Mouse (Mus musculus) neural tube, embryonic 11.5 days (tissue): ENCODE data around the gene Ncoa4. TPM values are rescaled to one million over a fixed set of nuclear protein-coding genes. Genes with fewer than 3 reads are reported as not detected.
"Not testable (repeated sequence)": the region's sequence is repeated elsewhere in the genome, so short reads cannot be mapped to it uniquely, and the experiment has no call there.

Experiments
- ATAC-seq: fragments of 200-750 bp; cut with Nextera tagmentation; 2 replicates; pipeline ENCODE4 v1.8.0; 2017; ENCODE audit warnings: moderate number of reproducible peaks, mild to moderate bottlenecking, moderate TSS enrichment, moderate library complexity; ENCODE audit not compliant: insufficient read depth, low FRiP score, low TSS enrichment
- DNase-seq: peaks from one replicate; pipeline ENCODE4 v3.0.0-alpha.2; 2015; ENCODE audit warnings: low spot score
- H3K27ac ChIP-seq: fragments of 300-500 bp; sonication (generic); 2 replicates; pipeline ENCODE4 v1.5.1; 2014; ENCODE audit warnings: low read depth, mild to moderate bottlenecking, low read length
- H3K27me3 ChIP-seq: fragments of 300-500 bp; sonication (generic); 2 replicates; pipeline ENCODE4 v1.6.1; 2014; ENCODE audit warnings: mild to moderate bottlenecking, low read length, mixed read lengths; ENCODE audit not compliant: control insufficient read depth, insufficient read depth
- H3K36me3 ChIP-seq: fragments of 300-500 bp; sonication (generic); 2 replicates; pipeline ENCODE4 v1.6.1; 2014; ENCODE audit warnings: mild to moderate bottlenecking, low read length, moderate library complexity, mixed read lengths; ENCODE audit not compliant: control insufficient read depth, insufficient read depth
- H3K4me1 ChIP-seq: fragments of 300-500 bp; sonication (generic); 2 replicates; pipeline ENCODE4 v1.6.1; 2014; ENCODE audit warnings: low read length, mixed read lengths; ENCODE audit not compliant: control insufficient read depth, insufficient read depth
- H3K4me2 ChIP-seq: fragments of 300-500 bp; sonication (generic); 2 replicates; pipeline ENCODE4 v1.6.1; 2014; ENCODE audit warnings: low read depth, mild to moderate bottlenecking, moderate library complexity
- H3K4me3 ChIP-seq: fragments of 300-500 bp; sonication (generic); 2 replicates; pipeline ENCODE4 v1.5.1; 2014; ENCODE audit warnings: low read depth, low read length
- H3K9ac ChIP-seq: fragments of 300-500 bp; sonication (generic); 2 replicates; pipeline ENCODE4 v1.6.1; 2014; ENCODE audit warnings: mild to moderate bottlenecking, low read length
- H3K9me3 ChIP-seq: fragments of 300-500 bp; sonication (generic); 2 replicates; pipeline ENCODE4 v1.6.1; 2016; ENCODE audit warnings: low read length; ENCODE audit not compliant: control insufficient read depth
- WGBS: fragments of 180-500 bp; shearing (Covaris S2); extraction: QIAGEN DNeasy Blood & Tissue Kit; methylation state at CpG from one replicate; pipeline ENCODE4 v1.1.7; 2014; 5-methylcytosine and 5-hydroxymethylcytosine counted together
- polyA plus RNA-seq: library from polyadenylated mRNA; unstranded; fragments of >200 nt; fragmentation: Nextera tagmentation; extraction: Ambion mirVana; gene quantifications from 2 replicates; pipeline ENCODE4 v1.2.1, GENCODE M21; 2014

Gene Ncoa4
- polyA plus RNA-seq, 1 experiment from 2014 or later = 106 TPM

DNA sequence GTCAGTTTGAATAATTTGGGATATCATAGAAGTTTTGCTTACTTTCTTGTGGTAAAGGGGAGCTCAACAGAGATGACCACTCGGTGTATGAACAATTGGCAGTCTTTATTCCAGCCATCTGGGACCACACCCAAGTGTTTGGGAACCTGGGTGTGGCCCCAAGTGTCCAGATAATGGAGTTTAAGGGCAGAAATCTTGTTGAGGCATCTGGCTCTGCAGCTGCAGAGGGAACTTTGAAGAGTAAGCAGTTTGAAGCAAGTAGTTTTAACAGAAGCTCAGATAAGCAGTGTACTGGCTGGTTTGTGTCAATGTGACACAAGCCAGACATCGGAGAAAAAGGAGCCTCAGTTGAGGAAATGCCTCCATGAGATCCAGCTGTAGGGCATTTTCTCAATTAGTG is 25.4 kb upstream of the Ncoa4 start:
- WGBS = 78% methylated on average over 2 of the region's 2 CpGs
- no peak for DNase-seq
- H3K9ac ChIP-seq = no peak overlapping the region
- H3K27me3 ChIP-seq = no peaks in the 10 kb centered on the region
- no peaks in the 10 kb centered on the region for H3K9me3 ChIP-seq
- ATAC-seq = no peak
- no peaks in the 10 kb centered on the region for H3K4me1 ChIP-seq
- H3K27ac ChIP-seq = no peak overlapping the region
- no peaks in the 10 kb centered on the region for H3K36me3 ChIP-seq
- H3K4me2 ChIP-seq = no peak overlapping the region
- H3K4me3 ChIP-seq = no peak overlapping the region

DNA sequence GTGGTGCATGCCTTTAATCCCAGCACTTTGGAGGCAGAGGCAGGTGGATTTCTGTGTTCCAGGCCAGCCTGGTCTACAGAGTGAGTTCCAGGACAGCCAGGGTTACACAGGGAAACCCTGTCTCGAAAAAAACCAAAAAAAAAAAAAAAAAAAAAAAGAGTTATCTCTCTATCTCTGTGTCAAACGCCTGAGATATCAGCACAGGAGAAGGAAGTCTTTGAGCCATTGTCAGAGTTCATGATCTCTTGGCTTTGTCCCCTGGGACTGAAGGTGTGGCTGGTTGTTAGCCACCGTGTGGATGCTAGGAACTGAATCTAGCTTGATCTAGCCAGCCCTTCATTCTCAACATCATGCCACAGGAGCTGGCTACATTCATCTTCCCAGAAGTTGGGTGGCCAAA is 23.2 kb upstream of the Ncoa4 start:
- H3K4me2 ChIP-seq, H3K4me3 ChIP-seq, H3K4me1 ChIP-seq, H3K27ac ChIP-seq, H3K36me3 ChIP-seq, H3K9me3 ChIP-seq, H3K9ac ChIP-seq, DNase-seq, ATAC-seq, H3K27me3 ChIP-seq: not testable (repeated sequence)
- 78% methylated on average over 3 of the region's 3 CpGs for WGBS

DNA sequence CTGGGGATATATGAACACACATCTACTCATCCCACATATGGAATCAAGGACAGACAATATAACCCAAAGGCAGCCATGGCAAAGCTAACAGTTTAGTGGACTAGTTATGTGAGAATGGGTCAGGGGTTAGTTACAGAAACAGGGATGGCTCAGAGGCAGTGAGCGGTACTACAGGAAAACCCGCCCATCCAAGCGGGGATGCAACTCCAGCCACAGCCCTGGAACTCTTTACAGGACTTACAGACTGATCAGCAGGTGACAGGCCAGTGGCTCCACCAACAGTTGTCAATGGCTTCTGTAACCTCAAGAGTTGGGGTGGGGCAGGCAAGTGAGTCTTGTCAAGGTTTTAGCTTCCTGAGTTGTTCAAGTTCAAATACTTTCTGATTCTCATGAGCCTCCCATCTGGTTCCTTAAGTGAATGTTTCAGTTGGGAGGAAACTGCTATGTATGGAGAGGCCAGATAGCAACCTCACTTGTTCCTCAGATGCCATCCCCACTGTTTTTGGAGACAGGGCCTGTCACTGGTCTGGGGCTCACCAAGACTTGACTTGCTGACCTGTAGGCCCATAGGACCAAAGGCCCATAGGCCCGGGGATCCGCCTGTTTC is 19.2 kb upstream of the Ncoa4 start:
- Histone ChIP-seq H3K4me1 (no peaks in the 10 kb centered on the region), H3K27ac (no peak overlapping the region), H3K4me3 (no peak overlapping the region), H3K9me3 (no peaks in the 10 kb centered on the region), H3K36me3 (no peaks in the 10 kb centered on the region), H3K4me2 (no peak overlapping the region), H3K9ac (no peak overlapping the region), H3K27me3 (no peaks in the 10 kb centered on the region)
- DNase-seq = no peak
- no peak for ATAC-seq
- 77% methylated on average over 5 of the region's 5 CpGs for WGBS

DNA sequence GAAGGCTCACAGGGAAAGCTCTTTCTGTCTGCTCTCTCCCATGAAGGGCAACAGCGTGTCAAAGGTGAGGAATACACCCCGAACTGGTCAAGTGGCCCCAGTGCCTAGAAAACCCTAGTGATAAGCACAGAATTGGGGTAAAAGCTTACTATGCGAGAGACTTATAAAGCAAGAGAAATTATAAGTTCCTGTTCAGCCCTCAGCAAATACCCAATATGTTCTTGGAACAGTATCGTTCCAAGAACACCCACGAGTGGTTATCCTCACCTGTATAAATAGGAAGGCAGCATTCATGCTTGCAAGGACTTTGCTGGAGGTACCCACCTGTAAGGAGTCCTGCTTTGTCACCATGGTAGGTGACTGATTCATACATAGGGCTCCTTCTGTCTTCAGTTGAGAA is 17.9 kb upstream of the Ncoa4 start, which contains the start of gene Msmb:
Gene Msmb, plus strand, starts transcription at position 301 of the 400 bp plus-strand sequence.
- ATAC-seq (no peak), DNase-seq (no peak)
- Histone ChIP-seq H3K9ac (no peak within 1 kb of the TSS), H3K27me3 (no peaks in the 10 kb centered on the region), H3K4me1 (no peaks in the 10 kb centered on the region), H3K36me3 (no peaks in the 10 kb centered on the region), H3K9me3 (no peaks in the 10 kb centered on the region), H3K27ac (no peak within 1 kb of the TSS), H3K4me3 (no peak within 1 kb of the TSS), H3K4me2 (no peak within 1 kb of the TSS)
- WGBS = 88% methylated on average over 5 of the region's 5 CpGs

DNA sequence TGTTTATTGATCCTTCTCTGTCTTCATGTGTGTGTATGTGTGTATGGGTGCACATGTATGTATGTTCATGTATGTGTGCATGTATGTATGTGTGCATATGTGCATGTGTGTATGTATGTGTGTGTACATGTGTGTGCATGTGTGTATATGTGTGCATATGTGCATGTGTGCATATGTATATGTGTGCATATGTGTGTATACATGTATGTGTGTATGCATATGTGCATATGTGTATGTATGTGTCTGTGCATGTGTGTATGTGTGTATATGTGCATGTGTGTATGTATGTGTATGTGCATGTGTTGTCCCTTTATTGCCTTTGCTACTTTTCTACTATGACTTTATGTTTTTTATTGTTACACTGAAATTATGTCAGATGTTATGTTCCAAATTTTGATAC is 14.9 kb upstream of the Ncoa4 start:
- H3K27me3 ChIP-seq = no peaks in the 10 kb centered on the region
- H3K27ac ChIP-seq = no peak overlapping the region
- ATAC-seq = no peak
- no peaks in the 10 kb centered on the region for H3K36me3 ChIP-seq
- H3K9me3 ChIP-seq = peaks cover 3% of the 10 kb centered on the region; the same call in 1 of the 2 replicates
- no peak overlapping the region for H3K9ac ChIP-seq
- no peak overlapping the region for H3K4me3 ChIP-seq
- DNase-seq = no peak
- H3K4me1 ChIP-seq = no peaks in the 10 kb centered on the region
- no peak overlapping the region for H3K4me2 ChIP-seq

DNA sequence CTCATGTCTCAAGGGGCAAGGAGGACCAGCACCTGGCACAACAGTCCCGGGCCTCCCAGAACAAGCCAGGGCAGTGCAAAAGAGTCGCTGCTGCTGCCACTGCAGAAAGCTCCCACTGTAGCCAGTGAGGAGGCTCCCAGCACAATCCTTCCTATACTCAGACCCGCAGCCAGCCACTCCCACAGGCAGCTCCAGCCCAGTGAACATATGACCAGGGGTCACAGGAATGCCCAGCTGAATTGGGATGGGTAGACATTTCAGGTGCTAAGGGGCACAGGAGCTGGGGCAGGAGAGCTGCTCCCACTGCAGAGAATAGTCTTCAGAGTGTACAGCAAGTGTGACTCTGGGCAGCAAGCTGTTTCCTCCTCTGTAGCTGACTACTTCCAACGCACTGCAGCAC is 14.3 kb upstream of the Ncoa4 start:
- Histone ChIP-seq H3K27ac (no peak overlapping the region), H3K9ac (no peak overlapping the region), H3K9me3 (peaks cover 3% of the 10 kb centered on the region; the same call in 1 of the 2 replicates), H3K27me3 (no peaks in the 10 kb centered on the region), H3K4me3 (no peak overlapping the region), H3K4me2 (no peak overlapping the region), H3K4me1 (no peaks in the 10 kb centered on the region), H3K36me3 (no peaks in the 10 kb centered on the region)
- ATAC-seq (no peak), DNase-seq (no peak)
- 77% methylated on average over 4 of the region's 4 CpGs for WGBS

DNA sequence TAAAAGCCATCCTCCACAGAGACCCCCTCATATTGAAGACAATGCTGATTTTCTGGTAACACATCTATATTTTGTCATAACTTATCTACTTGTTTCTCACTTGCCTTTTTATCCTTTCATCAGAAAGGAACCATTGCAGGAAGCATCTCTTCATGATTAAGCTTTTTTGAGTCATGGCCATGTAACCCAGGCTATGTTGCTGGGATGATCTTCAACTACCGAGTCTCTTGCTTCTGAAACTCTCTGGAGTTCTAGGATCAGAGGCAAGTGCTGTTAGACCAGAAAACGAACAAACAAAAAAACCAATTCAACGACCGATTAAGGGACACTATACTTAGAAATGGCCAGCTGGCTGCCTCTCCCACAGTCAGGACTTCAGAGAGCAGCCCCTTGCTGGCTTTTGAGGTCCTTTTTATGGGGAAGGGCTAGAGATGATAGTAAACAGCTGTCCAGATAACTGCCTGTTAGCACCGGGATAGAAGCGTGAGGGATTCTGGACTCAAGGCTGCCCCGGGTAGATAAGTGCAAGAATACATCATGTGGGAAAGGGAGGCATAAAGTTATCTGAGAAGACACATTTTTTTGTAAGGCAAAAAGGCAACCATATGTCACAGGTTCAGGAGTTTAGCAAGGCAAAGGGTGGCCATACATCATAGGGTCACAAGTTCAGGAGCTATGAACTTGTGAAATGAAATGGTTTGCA is 13.7 kb upstream of the Ncoa4 start:
- H3K27me3 ChIP-seq = no peaks in the 10 kb centered on the region
- DNase-seq (no peak), ATAC-seq (no peak)
- no peak overlapping the region for H3K4me3 ChIP-seq
- no peak overlapping the region for H3K27ac ChIP-seq
- peaks cover 3% of the 10 kb centered on the region; the same call in 1 of the 2 replicates for H3K9me3 ChIP-seq
- H3K4me2 ChIP-seq = no peak overlapping the region
- H3K36me3 ChIP-seq = no peaks in the 10 kb centered on the region
- H3K9ac ChIP-seq = no peak overlapping the region
- WGBS = 77% methylated on average over 7 of the region's 7 CpGs
- no peaks in the 10 kb centered on the region for H3K4me1 ChIP-seq

DNA sequence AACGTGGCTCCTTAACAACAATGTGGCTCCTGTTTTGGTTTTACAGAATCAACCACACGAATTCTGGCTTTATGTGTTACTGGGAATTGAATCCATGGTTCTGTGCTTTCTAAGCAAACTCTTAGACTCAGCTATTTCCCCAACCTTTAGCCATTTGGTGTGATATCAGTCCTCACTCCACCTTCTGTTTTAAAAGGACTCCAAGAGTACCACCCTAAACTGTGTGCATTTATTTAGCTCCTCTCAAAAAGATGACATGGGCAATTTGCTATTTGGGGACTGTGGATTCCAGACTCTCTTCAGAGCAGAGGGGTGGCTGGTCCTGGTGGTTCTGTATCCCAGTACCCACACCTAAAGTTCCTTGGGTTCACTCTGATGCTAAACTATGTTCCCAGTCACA is 13.1 kb upstream of the Ncoa4 start:
- Histone ChIP-seq H3K27ac (no peak overlapping the region), H3K4me2 (no peak overlapping the region), H3K27me3 (no peaks in the 10 kb centered on the region), H3K9me3 (peaks cover 3% of the 10 kb centered on the region; the same call in 1 of the 2 replicates), H3K9ac (no peak overlapping the region), H3K4me3 (no peak overlapping the region), H3K4me1 (no peaks in the 10 kb centered on the region), H3K36me3 (no peaks in the 10 kb centered on the region)
- no peak for ATAC-seq
- DNase-seq = no peak
- WGBS = 68% methylated on average over 2 of the region's 2 CpGs

DNA sequence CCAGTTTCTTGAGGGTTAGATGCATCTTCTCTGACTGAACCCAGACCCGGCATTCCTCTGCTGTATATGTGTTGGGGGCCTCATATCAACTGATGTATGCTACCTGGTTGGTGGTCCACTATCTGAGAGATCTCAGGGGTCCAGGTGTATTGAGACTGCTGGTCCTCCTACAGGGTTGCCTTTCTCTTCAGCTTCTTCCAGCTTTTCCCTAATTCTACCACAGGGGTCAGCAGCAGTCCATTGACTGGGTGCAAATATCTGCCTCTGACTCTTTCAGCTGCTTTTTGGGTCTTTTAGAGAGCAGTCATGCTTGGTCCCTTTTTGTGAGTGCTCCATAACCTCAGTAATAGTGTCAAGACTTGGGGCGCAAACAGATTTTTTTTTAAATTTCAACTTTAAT is 8.8 kb upstream of the Ncoa4 start:
- Histone ChIP-seq H3K9ac (no peak overlapping the region), H3K9me3 (peaks cover 3% of the 10 kb centered on the region; the same call in 1 of the 2 replicates), H3K4me3 (no peak overlapping the region), H3K27me3 (no peaks in the 10 kb centered on the region), H3K4me1 (no peaks in the 10 kb centered on the region), H3K4me2 (no peak overlapping the region), H3K36me3 (no peaks in the 10 kb centered on the region), H3K27ac (no peak overlapping the region)
- DNase-seq (no peak), ATAC-seq (no peak)
- WGBS = 93% methylated on average over 2 of the region's 2 CpGs
